Mouse (Mus musculus): ENCODE measurements around the gene Ptpn14. TPM values are rescaled to one million over a fixed set of nuclear protein-coding genes. Genes with fewer than 3 reads are reported as not detected.

Ptpn14 gene
- polyA plus RNA-seq, 1 experiment from 2014 or later = 9.6 TPM

GRCm38 (mm10) chr1:189923157-189923556 lies 195.1 kb downstream of the Ptpn14 start:
- Histone ChIP-seq H3K36me3 (ENCODE audit: control insufficient read depth, insufficient read depth) (no peaks in the 10 kb centered on the region), H3K27me3 (ENCODE audit: control insufficient read depth, insufficient read depth, low read length) (no peaks in the 10 kb centered on the region), H3K9ac (ENCODE audit: low read length) (peak overlapping the region; percentile 96), H3K4me3 (ENCODE audit: low read length) (no peak overlapping the region), H3K4me2 (ENCODE audit: low read depth, low read length) (no peak overlapping the region), H3K9me3 (replicated peaks; ENCODE audit: control insufficient read depth, low read length) (no peaks in the 10 kb centered on the region), H3K27ac (ENCODE audit: low read length) (peak overlapping the region; percentile 99), H3K4me1 (ENCODE audit: control insufficient read depth, insufficient read depth, low read length) (peaks cover 64% of the 10 kb centered on the region)
- 86% methylated on average over 4 of the region's 4 CpGs for WGBS
- ATAC-seq (replicated peaks; ENCODE audit: extremely low read depth, insufficient read depth, low FRiP score) = no peak

GRCm38 (mm10) chr1:189923871-189924568 lies 196.0 kb downstream of the Ptpn14 start:
- peak overlapping the region; percentile 69 for H3K9ac ChIP-seq (ENCODE audit: low read length)

GRCm38 (mm10) chr1:189926279-189926678 lies 198.2 kb downstream of the Ptpn14 start:
- ATAC-seq (replicated peaks; ENCODE audit: extremely low read depth, insufficient read depth, low FRiP score) = no peak
- Histone ChIP-seq H3K4me2 (ENCODE audit: low read depth, low read length) (no peak overlapping the region), H3K27ac (ENCODE audit: low read length) (peak overlapping the region; percentile 99), H3K36me3 (ENCODE audit: control insufficient read depth, insufficient read depth) (no peaks in the 10 kb centered on the region), H3K9me3 (replicated peaks; ENCODE audit: control insufficient read depth, low read length) (no peaks in the 10 kb centered on the region), H3K4me3 (ENCODE audit: low read length) (no peak overlapping the region), H3K9ac (ENCODE audit: low read length) (0 out of 2 replicates have a peak overlapping the region, but pooled peaks have one; percentile 40), H3K4me1 (ENCODE audit: control insufficient read depth, insufficient read depth, low read length) (peaks cover 50% of the 10 kb centered on the region), H3K27me3 (ENCODE audit: control insufficient read depth, insufficient read depth, low read length) (no peaks in the 10 kb centered on the region)
- 41% methylated on average over 8 of the region's 8 CpGs for WGBS

More at GRCm38 (mm10) chr1:189923871-189924568, 196.0 kb downstream of the Ptpn14 start:
- Histone ChIP-seq H3K4me2 (ENCODE audit: low read depth, low read length) (peak overlapping the region; percentile 53), H3K27ac (ENCODE audit: low read length) (peak overlapping the region; percentile 99), H3K4me3 (ENCODE audit: low read length) (peak overlapping the region; percentile 26; the same call in 1 of the 2 replicates), H3K9me3 (replicated peaks; ENCODE audit: control insufficient read depth, low read length) (no peaks in the 10 kb centered on the region), H3K36me3 (ENCODE audit: control insufficient read depth, insufficient read depth) (no peaks in the 10 kb centered on the region), H3K4me1 (ENCODE audit: control insufficient read depth, insufficient read depth, low read length) (peaks cover 55% of the 10 kb centered on the region), H3K27me3 (ENCODE audit: control insufficient read depth, insufficient read depth, low read length) (no peaks in the 10 kb centered on the region)
- ATAC-seq (replicated peaks; ENCODE audit: extremely low read depth, insufficient read depth, low FRiP score) = peak; percentile 79
- 32% methylated on average over 22 of the region's 22 CpGs for WGBS

Other genes starting within 250 kb of the Ptpn14 start
- gene Cenpf, start 40.2 kb upstream of the Ptpn14 start, polyA plus RNA-seq (2015; fragmentation: Nextera tagmentation; extraction: Ambion mirVana) = 63.4 and 65.6 TPM in 2 replicates
- 244 and 255 TPM in 2 replicates for gene Smyd2, start 194.1 kb downstream of the Ptpn14 start, polyA plus RNA-seq (2015; fragmentation: Nextera tagmentation; extraction: Ambion mirVana)